Mouse (Mus musculus) limb, embryonic 14.5 days (tissue): ENCODE data around the gene Tshb. TPM values are rescaled to one million over a fixed set of nuclear protein-coding genes. Genes with fewer than 3 reads are reported as not detected.

ENCODE experiments used
- ATAC-seq: fragments of 200-750 bp; cut with Nextera tagmentation; 2 replicates; pipeline ENCODE4 v1.8.0; 2017; ENCODE audit warnings: low read depth, moderate number of reproducible peaks, moderate TSS enrichment; ENCODE audit not compliant: low FRiP score
- DNase-seq: peaks from one replicate; pipeline ENCODE4 v3.0.0-alpha.2; 2015; ENCODE audit warnings: low spot score
- H3K27ac ChIP-seq: fragments of 300-500 bp; sonication (generic); replicated peaks from 2 replicates; pipeline ENCODE4 v1.5.1; 2014; ENCODE audit warnings: low read depth, mild to moderate bottlenecking, low read length, moderate library complexity, mixed read lengths
- H3K27me3 ChIP-seq: fragments of 300-500 bp; sonication (generic); 2 replicates; pipeline ENCODE4 v1.6.1; 2014; ENCODE audit warnings: low read length, mixed read lengths; ENCODE audit not compliant: control insufficient read depth, insufficient read depth
- H3K36me3 ChIP-seq: fragments of 300-500 bp; sonication (generic); 2 replicates; pipeline ENCODE4 v1.6.1; 2014; ENCODE audit warnings: mild to moderate bottlenecking, low read length, moderate library complexity, mixed read lengths; ENCODE audit not compliant: control insufficient read depth, insufficient read depth
- H3K4me1 ChIP-seq: fragments of 300-500 bp; sonication (generic); 2 replicates; pipeline ENCODE4 v1.6.1; 2014; ENCODE audit warnings: antibody characterized with exemption, low read length, mixed read lengths; ENCODE audit not compliant: control insufficient read depth, insufficient read depth
- H3K4me2 ChIP-seq: fragments of 300-500 bp; sonication (generic); replicated peaks from 2 replicates; pipeline ENCODE4 v1.6.1; 2014; ENCODE audit warnings: low read depth, mild to moderate bottlenecking, low read length, moderate library complexity; ENCODE audit not compliant: severe bottlenecking
- H3K4me3 ChIP-seq: fragments of 300-500 bp; sonication (generic); replicated peaks from 2 replicates; pipeline ENCODE4 v1.5.1; 2014; ENCODE audit warnings: low read length
- H3K9ac ChIP-seq: fragments of 300-500 bp; sonication (generic); 2 replicates; pipeline ENCODE4 v1.6.1; 2014; ENCODE audit warnings: mild to moderate bottlenecking, low read depth, low read length, moderate library complexity; ENCODE audit not compliant: severe bottlenecking
- H3K9me3 ChIP-seq: fragments of 300-500 bp; sonication (generic); 2 replicates; pipeline ENCODE4 v1.6.1; 2016; ENCODE audit warnings: low read length; ENCODE audit not compliant: control insufficient read depth
- POLR2A ChIP-seq: fragments of 200-500 bp; IDR thresholded peaks from 2 replicates; pipeline ENCODE4 v1.8.0; 2012; ENCODE audit warnings: inconsistent platforms, mild to moderate bottlenecking, moderate library complexity, borderline replicate concordance; ENCODE audit not compliant: insufficient read depth, insufficient read length; ENCODE audit errors: extremely low read depth
- WGBS: fragments of 180-500 bp; shearing (Covaris S2); extraction: QIAGEN DNeasy Blood & Tissue Kit; methylation state at CpG from one replicate; pipeline ENCODE4 v1.1.7; 2014; 5-methylcytosine and 5-hydroxymethylcytosine counted together
- polyA plus RNA-seq, 2 experiments: library from polyadenylated mRNA; depleted of rRNA in 1 of 2; stranded (reverse) in 1 of 2; unstranded in 1 of 2; fragments of >200 nt; fragmentation: Nextera tagmentation in 1 of 2; extraction: Ambion mirVana in 1 of 2; gene quantifications; 2 replicates each; pipeline versions ENCODE4 v1.2.1 to v1.2.3; 2012 to 2014

Tshb gene
- polyA plus RNA-seq, 2 experiments, result not detected

DNA sequence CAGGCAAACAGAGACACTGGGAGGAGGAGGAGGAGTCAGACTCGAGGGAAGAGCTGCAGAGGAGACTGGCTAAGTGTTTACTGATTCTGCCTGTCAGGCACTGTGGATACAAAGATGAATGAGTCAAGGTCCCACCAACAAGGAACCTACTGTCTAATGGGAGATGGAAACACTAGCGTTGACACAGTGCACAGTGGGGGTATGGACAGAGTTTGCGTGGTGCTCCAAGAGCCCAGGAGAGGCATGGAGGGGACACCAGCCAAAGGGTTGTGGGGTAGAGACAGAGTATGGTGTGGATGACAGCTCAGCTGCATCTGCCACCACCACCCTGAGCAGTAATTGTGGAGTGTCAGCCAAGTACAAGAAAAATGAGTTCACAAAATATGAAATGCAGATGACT lies 20.1 kb downstream of the Tshb start:
- Histone ChIP-seq H3K9ac (no peak overlapping the region), H3K4me1 (no peaks in the 10 kb centered on the region), H3K9me3 (no peaks in the 10 kb centered on the region), H3K27ac (no peak overlapping the region), H3K36me3 (peaks cover 14% of the 10 kb centered on the region; the same call in 1 of the 2 replicates), H3K4me3 (no peak overlapping the region), H3K27me3 (no peaks in the 10 kb centered on the region), H3K4me2 (no peak overlapping the region)
- ATAC-seq (peak; percentile 23; the same call in 1 of the 2 replicates), DNase-seq (no peak)
- TF ChIP-seq POLR2A, result no peak
- 70% methylated on average over 3 of the region's 3 CpGs for WGBS

GRCm38 (mm10) chr3:102760236-102760635 lies 22.3 kb downstream of the Tshb start:
- WGBS, result 56% methylated on average over 3 of the region's 3 CpGs
- ATAC-seq, result no peak
- H3K36me3 ChIP-seq, result peaks cover 14% of the 10 kb centered on the region; the same call in 1 of the 2 replicates
- H3K4me3 ChIP-seq, result no peak overlapping the region
- H3K27ac ChIP-seq, result no peak overlapping the region
- no peak for DNase-seq
- H3K4me2 ChIP-seq, result no peak overlapping the region
- H3K9me3 ChIP-seq, result no peaks in the 10 kb centered on the region
- TF ChIP-seq POLR2A, result no peak
- H3K9ac ChIP-seq, result no peak overlapping the region
- no peaks in the 10 kb centered on the region for H3K27me3 ChIP-seq
- H3K4me1 ChIP-seq, result no peaks in the 10 kb centered on the region

DNA sequence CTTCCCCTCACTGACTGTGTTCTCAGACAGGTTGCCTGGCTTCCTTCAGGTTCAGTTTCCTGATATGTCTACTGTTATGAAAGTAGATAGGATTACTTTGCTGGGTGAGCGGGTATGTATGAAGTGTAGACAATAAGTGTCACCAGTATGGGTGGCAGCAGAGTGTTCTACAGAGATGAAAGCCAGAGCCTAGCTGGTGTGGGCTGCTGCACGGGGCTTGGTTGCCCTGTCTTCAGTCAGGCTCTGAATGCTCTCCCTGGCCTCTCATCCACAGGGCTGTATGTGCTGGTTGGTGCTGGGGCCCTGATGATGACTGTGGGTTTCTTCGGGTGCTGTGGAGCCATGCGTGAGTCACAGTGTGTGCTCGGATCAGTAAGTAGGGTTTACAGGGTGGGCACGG lies 25.5 kb downstream of the Tshb start:
- no peak for ATAC-seq
- Histone ChIP-seq H3K9me3 (no peaks in the 10 kb centered on the region), H3K9ac (no peak overlapping the region), H3K4me1 (peaks cover 8% of the 10 kb centered on the region; the same call in 1 of the 2 replicates), H3K4me3 (no peak overlapping the region), H3K27ac (no peak overlapping the region), H3K27me3 (no peaks in the 10 kb centered on the region), H3K36me3 (peaks cover 8% of the 10 kb centered on the region; the same call in 1 of the 2 replicates), H3K4me2 (no peak overlapping the region)
- WGBS, result 86% methylated on average over 6 of the region's 6 CpGs
- no peak for DNase-seq
- TF ChIP-seq POLR2A, result no peak

- no peak overlapping the region for H3K9ac ChIP-seq
- no peak overlapping the region for H3K4me3 ChIP-seq
- DNase-seq (no peak), ATAC-seq (no peak)
- WGBS, result 62% methylated on average over 1 of the region's 1 CpGs
- TF ChIP-seq POLR2A, result no peak
- no peak overlapping the region for H3K27ac ChIP-seq
- no peak overlapping the region for H3K4me2 ChIP-seq
- no peaks in the 10 kb centered on the region for H3K27me3 ChIP-seq
- peaks cover 12% of the 10 kb centered on the region; the same call in 1 of the 2 replicates for H3K36me3 ChIP-seq
- H3K9me3 ChIP-seq, result no peaks in the 10 kb centered on the region
- H3K4me1 ChIP-seq, result peaks cover 8% of the 10 kb centered on the region; the same call in 1 of the 2 replicates
These were observed 26.7 kb downstream of the Tshb start for GRCm38 (mm10) chr3:102755801-102756200.

GRCm38 (mm10) chr3:102752457-102752856 lies 30.1 kb downstream of the Tshb start:
- TF ChIP-seq POLR2A, result no peak
- Histone ChIP-seq H3K4me2 (no peak overlapping the region), H3K4me1 (peaks cover 8% of the 10 kb centered on the region; the same call in 1 of the 2 replicates), H3K9ac (no peak overlapping the region), H3K4me3 (no peak overlapping the region), H3K27ac (no peak overlapping the region), H3K27me3 (no peaks in the 10 kb centered on the region), H3K9me3 (no peaks in the 10 kb centered on the region), H3K36me3 (0 out of 2 replicates have a peak, but pooled peaks cover 5% of the 10 kb centered on the region)
- no peak for DNase-seq
- no peak for ATAC-seq
- WGBS, result 66% methylated on average over 5 of the region's 5 CpGs

GRCm38 (mm10) chr3:102752053-102752452 lies 30.5 kb downstream of the Tshb start:
- Histone ChIP-seq H3K36me3 (0 out of 2 replicates have a peak, but pooled peaks cover 5% of the 10 kb centered on the region), H3K27me3 (no peaks in the 10 kb centered on the region), H3K4me1 (peaks cover 8% of the 10 kb centered on the region; the same call in 1 of the 2 replicates), H3K4me2 (no peak overlapping the region), H3K9me3 (no peaks in the 10 kb centered on the region), H3K27ac (no peak overlapping the region), H3K9ac (no peak overlapping the region), H3K4me3 (no peak overlapping the region)
- 91% methylated on average over 4 of the region's 4 CpGs for WGBS
- ATAC-seq (no peak), DNase-seq (no peak)
- no peak for TF ChIP-seq POLR2A
